Mouse (Mus musculus) urinary bladder, postnatal 36 days (tissue): ENCODE results near the gene Aven.

Experiments
- DNase-seq, 2 experiments: peaks; one replicate each; pipeline ENCODE4 v3.0.0; 2022; ENCODE audit warnings: low spot score in 2 of 2, mixed read lengths in 1 of 2

The Aven gene

DNA sequence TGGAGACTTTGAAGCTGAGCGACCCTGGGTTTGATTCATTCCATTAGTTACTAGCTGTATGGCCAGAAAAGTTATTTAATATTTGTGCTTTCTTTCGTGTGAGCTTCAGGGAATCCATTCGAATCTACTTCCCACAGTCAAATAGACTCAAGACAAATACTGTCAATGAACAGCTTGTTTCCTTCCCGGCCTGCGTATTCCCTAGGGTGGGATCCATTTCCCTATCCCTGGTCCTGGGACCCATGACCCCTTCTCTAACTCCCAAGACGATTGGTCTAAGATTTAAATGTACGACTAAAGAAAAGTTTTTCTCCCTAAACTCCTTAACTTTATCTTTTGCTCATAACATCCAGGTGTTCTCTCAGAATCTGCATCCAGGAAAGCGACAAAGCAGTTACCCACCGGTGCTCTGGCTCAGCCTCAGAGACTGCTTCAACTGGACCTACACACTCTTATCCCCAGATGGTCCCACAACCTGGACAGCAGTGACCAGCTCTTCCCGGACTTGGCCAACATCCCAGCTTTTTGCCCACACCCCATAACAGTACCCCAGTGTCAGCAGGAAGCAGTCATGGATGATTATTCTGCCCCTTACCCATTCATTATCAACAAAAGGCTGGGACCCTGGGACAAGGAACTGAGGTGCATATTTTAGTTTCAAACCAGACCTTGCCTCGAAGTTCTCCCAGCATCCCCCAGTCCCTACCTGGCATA, 2.1 kb upstream of the Aven start:
- no peak for DNase-seq

DNA sequence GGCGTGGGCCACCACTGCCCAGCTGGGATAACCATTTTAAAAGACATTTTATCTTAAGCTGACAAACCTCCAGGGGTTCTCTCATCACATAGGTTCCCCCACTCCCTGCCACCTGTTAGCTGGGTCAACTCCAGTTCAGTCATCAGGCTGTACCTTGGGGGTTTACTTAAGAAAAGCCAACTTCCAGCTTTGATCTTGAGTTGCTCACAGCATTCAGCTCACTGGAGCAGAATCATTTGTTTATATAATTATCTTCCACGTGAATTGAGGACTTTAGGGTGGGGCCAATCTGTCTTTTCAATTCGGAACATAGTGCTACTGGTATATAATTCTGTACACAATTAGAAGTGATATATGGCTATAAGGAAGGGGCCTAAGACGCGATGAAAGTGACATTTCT, 1.1 kb upstream of the Aven start:
- DNase-seq = no peak

DNA sequence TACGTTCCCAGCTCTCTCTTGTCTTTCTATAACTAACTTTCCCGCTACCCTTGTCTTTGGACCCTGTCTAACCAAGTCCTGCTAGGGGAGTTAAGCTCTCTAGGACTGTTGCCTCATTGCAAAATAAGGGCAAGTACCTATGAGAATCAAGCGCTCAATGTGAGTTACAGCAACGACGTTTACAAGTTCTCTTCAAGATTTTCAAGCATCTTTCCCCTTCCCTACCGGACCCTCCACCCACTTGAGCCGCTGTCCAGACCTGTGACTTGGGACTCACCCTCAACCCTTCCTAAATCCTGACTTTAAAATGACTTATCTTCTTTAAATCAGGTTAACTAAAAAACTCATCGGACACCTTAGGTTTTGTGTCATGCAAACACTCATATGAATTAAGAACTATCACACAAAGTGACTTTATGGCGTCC, 321 bp upstream of the Aven start:
- peak in 1 of 2 experiments; percentile 26 for DNase-seq

DNA sequence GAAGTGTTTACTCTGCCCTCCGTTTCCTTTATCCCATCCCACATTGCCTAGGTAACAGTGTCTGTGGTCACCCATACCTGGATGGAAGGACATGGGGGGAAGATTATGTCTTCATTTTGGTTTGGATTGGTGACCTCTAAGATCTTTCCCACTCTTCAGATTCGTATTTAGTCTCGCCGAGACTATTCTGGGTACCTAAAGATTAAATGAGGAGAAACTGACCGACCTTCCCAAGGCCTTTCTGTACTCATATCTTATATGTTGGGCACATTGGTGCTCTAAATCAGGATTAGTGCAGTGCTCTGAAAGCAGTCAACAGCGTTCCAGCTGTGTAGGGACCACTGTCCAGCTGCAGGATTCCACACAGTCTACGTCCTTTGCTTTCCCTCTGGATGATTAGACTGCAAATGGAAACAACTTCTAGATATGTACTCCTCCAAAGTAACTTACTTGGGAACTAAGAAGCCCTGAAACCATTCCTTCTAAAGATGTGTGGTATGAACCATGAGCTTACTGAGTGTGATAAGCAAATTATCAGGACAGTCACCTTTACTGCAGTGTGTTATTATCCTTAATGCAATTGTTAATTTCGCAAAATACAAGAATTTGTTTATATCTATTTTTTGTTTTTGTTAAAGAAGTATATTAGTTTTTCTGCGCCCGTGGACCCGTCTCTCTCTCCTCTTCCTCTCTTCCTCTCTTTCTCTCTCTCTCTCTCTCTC, 936 bp downstream of the Aven start:
- DNase-seq = no peak

DNA sequence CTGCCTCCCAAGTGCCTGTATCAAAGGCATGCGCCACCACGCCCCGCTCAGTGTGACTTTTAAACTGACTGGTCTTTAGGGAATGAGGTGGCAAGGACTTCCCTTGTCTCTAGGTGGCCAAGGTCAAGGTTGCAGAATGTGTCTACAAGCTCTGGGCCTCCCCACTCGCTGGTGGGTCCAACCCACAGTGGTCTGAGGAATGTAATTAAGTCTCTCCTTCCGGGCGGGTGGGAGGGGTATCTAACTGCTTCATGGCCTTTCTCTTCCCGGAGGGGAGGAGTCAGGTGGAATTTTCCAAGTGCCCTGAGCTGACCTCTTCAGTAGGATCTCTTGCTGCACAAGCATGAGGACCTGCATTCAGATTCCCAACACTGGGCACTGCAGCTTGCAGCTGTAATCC, 5.1 kb downstream of the Aven start:
- DNase-seq = no peak

DNA sequence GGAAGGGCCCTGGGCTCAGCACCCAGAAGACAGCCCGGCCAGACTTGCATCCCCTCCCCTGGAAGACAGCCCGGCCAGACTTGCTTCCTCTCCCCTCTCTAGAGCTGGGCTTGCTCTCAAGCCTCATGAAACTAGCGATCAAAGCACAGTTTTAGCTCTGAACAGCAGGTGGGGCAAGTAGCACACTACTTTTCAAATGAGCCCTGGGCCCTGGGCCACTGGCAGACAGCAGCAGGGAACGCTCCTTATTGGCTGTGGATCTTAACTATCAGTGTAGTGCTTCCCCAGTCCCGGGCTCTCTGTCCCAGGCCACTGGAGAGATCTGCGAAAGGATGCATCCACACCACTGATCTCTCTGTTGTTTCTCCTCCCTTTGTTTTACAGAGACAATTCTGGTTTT, 8.4 kb downstream of the Aven start:
- DNase-seq = peak; percentile 44 to 73

DNA sequence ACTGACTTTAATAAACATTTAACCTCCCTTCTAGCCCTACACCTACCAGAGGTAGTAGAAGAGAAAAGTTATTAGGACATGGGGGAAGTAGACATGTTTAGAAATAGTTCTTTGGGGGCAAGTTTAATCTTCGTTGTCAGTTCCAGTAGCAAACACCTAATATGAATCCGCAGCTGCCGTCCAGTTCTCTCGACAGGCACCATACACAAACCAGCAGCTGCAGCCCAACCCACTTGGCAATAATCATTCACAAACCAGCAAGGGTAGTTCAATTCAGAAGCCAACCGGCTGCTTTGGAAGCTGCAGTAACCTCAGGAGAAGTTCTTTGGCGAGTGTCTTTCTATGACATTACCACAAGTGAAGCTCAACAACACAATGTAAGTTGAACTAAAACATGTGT, 11.2 kb downstream of the Aven start:
- DNase-seq = no peak

DNA sequence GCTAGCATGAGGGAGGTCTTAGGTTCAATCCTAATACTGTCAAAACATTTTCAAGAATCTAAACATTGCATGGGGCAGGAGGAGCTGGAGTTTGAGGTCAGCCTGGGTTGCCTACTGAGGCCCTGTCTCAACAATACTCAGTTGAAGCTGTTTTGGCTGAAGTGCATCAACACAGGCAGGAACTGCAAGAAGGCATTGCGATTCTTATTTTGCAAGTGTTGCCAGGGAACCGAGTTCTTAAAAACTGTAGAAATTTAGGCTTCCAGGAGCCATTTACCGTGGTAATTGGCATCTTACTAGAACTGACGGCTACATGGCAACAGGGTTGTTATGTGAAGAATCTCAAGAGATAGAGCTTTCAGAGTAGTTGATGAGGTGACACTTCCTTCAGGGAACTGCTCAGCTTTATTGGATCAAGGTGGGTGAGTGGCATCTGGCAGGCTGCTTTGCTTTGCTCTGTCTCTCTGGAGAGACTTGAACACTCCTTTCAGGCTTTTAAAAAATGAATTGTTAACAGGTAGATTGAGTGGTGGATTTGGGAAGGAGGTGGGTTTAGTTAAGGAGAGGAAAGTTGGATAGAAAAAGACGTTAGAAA, 14.2 kb downstream of the Aven start:
- no peak for DNase-seq

DNA sequence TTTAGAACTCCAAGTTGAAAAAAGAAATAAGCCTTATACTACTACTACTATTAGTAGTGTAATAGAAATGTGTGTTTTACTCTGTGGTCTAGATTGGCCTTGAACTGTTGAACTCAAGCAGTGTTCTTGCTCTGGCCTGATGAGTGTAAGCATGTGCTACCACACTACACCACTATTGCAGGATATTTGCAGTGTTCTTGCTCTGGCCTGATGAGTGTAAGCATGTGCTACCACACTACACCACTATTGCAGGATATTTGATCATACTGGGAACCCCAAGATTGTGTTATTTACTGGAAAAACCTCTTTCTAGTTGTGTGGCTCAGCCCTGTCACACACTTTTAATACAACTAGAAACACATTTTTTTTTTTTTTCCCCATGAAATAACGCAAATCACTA, 14.7 kb downstream of the Aven start:
- no peak for DNase-seq

DNA sequence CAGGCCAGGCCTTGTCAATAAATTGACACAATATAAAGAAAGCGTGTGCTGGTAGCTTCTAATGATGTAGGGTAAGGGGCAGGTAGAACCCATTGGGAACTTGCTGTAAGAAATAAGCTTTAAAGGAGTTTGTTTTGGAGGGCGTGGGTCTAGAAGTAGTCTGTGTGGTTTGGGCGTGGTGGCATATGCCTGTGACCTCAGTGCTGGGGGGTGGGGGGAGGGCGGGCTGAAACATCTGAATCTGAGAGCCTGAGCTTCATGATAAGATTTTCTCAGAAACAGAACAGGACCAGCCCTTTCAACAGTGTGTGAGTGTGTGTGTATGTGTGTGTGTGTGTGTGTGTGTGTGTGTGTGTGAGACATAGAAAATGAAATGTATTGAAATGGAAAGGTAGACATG, 17.4 kb downstream of the Aven start:
- no peak for DNase-seq

DNA sequence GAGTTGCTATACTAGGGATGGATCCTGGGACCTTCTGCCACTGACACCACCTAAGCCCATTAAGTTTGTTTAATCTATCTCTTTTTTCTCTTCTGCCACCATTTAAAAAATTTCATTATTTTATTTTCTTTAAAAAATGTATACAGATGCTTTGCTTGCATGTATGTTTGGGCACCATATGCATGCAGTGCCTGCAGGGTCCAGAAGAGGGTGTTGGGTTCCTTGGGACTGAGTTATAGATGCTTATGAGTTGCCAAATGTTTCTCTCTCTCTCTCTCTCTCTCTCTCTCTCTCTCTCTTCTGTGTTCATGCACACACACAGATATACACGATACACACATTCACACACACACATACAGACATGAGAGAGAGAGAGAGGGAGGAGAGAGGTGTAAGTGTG, 20.3 kb downstream of the Aven start:
- no peak for DNase-seq

DNA sequence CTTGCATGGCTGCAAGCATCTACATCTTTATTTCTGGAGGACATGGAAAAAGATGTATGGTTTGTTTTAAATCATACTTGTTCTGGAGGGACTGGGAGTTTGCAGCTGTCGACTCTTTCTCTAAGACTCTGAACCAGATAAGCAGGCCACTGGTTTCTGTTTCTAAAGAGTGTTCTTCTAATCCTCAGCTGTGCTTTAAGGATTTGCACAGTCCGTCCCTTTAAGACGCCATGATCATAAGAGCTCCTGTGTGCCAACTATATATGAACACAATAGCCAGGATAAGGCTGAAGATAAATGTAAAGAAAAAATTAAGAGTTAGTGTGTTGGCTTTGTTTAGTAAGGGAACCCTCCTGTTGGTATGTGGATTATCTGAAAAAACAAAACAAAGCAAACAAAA, 24.0 kb downstream of the Aven start:
- no peak for DNase-seq

DNA sequence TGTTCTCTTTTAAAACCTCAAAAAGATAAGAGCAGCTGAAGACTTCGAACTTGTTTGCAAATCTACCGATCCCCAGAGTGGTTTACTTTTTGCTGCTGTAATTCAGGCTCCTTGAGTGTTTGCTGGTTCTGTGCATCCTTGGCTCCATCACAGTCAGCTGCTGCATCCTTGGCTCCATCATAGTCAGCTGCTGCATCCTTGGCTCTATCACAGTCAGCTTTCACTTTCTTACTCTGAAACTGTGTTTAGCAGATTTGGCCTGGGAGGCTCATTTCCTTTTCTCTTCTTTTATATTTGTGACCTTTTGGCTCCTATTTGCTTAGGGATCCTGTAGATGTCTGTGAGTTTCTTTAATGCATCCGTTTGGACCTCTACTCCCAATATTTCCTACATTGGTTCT, 24.5 kb downstream of the Aven start:
- no peak for DNase-seq

DNA sequence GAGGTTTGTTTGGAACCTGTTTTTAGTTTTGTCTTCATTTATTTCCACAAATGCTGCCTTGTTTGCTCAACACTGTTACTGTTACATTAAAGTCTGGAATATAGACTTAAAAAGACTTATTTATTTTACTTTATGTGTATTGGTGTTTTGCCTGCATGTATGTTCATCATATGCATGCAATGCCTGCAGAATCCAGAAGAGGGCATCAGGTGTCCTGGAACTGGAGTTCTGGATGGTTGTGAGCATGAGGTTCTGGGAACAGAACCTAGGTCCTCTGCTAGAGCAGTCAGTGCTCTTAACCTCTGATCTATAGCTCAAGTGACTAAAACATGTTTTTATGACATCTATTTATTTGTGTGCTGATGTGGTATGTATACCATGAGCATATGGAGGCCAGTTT, 25.8 kb downstream of the Aven start:
- no peak for DNase-seq

DNA sequence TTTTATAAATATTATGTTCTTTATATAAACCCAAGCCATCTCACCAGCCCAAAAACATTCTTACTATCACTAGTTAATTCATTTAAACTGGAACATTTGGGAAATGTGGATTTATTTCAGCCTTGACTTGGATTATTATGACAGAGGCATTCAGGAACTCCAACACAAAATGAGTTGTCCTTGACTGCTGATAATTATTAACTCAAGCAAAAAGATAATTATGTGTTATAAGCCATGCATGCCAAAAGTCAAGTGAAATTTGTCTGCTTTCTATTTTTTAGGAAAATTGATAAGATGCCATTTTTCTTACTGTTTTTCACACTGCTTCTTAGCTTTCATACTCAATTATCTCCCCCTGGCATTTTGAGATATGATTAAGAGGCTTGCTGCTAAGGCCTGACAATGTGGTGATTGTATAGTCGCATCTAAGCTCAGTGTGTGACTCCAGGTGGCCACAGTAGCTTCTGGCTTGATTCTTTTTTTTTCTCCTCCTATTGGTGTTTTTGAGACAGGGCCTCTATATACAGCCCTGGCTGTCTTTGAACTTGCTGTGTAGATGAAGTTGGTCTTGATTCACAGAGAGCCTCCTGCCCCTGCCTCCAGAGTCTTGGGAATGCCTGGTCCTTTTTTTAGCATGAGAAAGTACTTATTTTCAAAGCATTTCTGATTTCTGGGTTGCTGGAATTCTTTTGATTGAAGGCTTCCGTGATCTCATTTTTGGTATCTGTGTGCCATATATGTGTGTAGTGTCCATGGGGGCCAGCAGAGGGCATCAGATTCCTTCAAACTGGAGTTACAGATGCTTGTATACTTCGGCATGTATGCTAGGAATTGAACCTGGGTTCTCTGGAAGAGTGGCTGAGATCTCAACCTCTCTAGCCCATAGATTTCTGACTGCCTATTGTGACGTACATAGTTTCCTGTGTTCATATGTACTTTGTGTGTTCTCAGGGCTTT, 28.0 kb downstream of the Aven start:
- DNase-seq = no peak

DNA sequence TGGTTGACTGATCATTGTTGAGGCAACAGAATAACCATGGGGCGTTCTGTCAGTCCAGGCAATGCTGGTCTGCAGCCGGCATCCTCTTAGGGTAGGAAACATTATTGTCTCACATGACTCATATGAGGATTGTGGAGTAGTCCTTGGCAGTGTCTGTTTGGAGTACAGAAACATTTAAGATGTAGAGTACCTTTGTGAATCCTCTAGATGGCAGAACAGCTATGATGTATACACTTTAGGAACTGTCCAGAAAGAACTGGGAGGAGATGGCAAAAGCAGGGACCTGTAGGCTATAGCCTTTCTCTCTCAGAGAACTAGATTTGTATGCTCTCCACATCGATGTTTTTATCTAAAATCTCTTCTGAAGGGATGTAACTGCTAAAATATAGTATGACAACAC, 34.2 kb downstream of the Aven start:
- DNase-seq = no peak

DNA sequence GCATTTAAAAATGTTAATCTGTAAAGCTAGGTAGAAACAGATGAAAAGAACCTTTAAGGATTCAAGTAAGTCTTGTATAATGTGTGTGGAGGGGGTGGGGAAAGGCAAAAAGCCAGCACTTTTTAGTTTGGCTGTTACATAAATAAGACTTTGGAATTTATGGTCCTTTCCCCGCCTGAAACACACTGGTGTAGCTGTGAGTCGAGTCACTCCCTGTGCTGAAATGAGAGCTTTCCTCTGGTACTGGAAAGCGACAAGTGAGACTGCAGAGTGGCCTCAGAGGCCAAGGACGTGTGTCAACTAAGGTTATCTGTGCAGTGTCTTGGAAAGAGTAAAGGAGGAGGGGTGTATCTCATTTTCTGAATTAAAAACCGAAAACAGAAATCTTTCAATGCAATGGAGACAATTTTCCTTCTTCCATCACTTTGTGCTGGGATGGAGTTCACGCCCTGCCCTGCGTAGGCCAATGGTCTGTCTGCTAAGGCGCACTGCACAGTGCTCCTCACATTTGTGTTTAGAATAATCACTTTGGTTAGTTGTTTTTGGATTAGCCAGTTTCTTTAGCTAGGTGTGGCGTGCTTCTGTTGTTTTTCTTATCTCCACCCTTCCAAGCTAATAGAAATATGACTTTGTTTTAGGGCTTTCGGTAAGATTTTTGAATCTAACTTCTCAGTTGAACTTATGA, 40.2 kb downstream of the Aven start:
- DNase-seq = no peak

DNA sequence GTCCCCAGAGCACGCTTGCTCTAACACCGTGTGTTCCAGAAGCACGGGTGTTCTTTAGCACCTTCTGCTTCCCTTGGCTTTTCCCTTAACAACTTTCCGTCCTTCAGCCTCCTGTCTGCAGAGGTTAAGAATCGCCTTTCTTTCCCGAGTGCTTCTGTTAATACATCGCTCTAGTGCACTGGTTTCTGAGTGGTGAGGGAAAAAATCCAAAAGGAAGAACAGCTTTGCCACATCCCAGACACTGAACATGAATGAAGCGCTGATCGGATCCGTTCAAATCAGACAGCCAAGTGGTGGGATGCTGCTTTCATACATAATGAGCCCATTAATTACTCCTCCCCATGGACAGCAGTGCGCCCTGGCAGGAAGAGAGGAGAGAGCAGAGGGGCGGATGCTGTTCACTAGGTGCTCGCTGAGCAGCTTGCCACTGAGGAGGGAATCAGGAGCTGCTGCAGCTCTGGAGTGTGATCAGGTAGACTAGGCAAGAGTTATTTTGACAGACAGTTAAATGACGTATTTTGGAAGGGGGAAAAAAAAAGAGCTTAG, 42.0 kb downstream of the Aven start:
- DNase-seq = no peak

DNA sequence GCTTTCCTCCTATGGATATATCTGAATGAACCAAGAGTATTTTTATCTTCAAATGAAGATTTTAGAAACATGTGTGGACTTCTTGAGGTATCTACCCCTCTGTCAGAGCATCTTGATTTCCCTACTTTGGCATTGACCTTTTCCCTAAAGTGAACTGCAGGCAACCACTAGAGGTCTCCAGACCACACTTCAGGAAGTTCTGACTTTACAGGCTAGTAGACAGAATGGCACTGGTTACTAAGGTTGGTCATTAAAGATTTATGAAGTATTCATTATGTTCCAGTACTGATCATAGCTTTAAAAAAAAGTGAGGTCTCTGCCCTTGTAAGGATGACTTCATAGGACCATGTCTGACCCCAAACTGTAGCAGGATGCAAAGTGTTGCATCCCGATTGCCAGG, 46.0 kb downstream of the Aven start:
- no peak for DNase-seq

DNA sequence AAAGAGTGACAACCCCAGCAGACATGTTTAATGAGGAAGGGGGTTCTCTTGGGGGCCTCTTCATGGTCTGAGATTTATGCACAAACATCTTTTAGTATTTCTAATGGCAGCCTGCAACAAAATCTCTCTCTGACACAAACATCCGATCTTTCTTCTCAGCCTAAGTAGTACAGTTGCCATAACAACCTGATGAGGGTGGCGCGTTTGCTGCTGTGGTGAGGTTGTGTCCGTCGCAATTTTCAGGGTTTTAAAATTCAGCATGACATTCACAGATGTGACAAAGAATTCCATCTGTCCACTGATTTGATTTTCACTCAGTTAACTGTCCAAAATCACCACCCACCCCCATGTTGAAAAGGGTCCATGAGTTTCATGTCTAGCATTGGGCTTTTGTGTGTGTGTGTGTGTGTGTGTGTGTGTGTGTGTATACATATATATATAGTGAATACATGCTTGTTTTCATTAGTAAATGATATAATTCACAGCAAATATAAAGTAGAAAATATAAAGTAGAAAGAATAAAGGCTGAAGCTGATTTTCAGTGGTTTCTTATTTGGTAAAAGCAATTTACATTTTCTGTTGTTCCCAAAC, 49.0 kb downstream of the Aven start:
- DNase-seq = no peak

DNA sequence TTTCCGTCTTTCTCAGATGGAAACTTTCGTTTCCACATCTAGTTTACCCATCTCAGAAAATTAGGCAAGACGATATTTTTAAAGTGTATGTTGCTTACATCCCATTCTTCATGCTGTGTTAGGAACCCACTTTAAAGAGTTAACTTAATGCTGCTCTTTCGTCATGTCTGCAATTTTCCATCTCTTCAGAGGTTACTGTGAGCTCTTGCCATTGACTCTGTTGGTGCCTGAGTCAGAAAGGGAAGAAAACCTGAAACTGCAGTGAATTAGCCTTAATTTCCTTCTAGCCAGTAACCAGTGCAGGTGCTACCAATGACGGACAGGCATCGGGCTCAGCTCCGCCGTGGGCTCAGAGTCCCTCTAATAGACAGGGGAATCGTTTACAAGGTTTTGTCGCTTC, 63.8 kb downstream of the Aven start:
- no peak for DNase-seq
